Mouse (Mus musculus): Measurements from ENCODE around the gene Cyp2b9. TPM values are rescaled to one million over a fixed set of nuclear protein-coding genes. Genes with fewer than 3 reads are reported as not detected.

The Cyp2b9 gene
- 741 TPM for polyA plus RNA-seq (2014; fragmentation: Illumina TruSeq; extraction: RNeasy Lipid Tissue Mini Kit (QIAGEN cat#74804); ENCODE audit: low read depth, low replicate concordance)

GRCm38 (mm10) chr7:26173111-26173510, at the start of gene Cyp2b9:
Cyp2b9 (plus strand) TSS chr7:26173411.

GRCm38 (mm10) chr7:26260034-26260433, 86.8 kb downstream of the Cyp2b9 start, which contains the start of gene Vmn1r184:
Vmn1r184 (plus strand) TSS chr7:26260334.

Other genes with a start within 250 kb of the Cyp2b9 start
- 488 TPM for gene Cyp2b13, start 111.9 kb upstream of the Cyp2b9 start, polyA plus RNA-seq (2014; fragmentation: Illumina TruSeq; extraction: RNeasy Lipid Tissue Mini Kit (QIAGEN cat#74804); ENCODE audit: low read depth, low replicate concordance)
- gene Vmn1r184, start 86.9 kb downstream of the Cyp2b9 start, polyA plus RNA-seq (2014; fragmentation: Illumina TruSeq; extraction: RNeasy Lipid Tissue Mini Kit (QIAGEN cat#74804); ENCODE audit: low read depth, low replicate concordance): 0.13 TPM
- gene Cyp2a4, start 133.8 kb downstream of the Cyp2b9 start, polyA plus RNA-seq (2014; fragmentation: Illumina TruSeq; extraction: RNeasy Lipid Tissue Mini Kit (QIAGEN cat#74804); ENCODE audit: low read depth, low replicate concordance): 209 TPM
- not detected for gene Nlrp9c, start 230.3 kb downstream of the Cyp2b9 start, polyA plus RNA-seq (2014; fragmentation: Illumina TruSeq; extraction: RNeasy Lipid Tissue Mini Kit (QIAGEN cat#74804); ENCODE audit: low read depth, low replicate concordance)

Data from liver, adult 10 weeks (tissue).